Mouse (Mus musculus) G1E-ER4 (cell line): ENCODE data around the gene Llgl2. TPM values are rescaled to one million over a fixed set of nuclear protein-coding genes. Genes with fewer than 3 reads are reported as not detected.

ENCODE experiments used
- GATA1 ChIP-seq: IDR thresholded peaks from one replicate; pipeline ENCODE4 v1.8.0; 2012; ENCODE audit warnings: low read length, inconsistent platforms
- polyA plus RNA-seq: library from polyadenylated mRNA; stranded (reverse); fragments of >175 nt; gene quantifications from 2 replicates; pipeline ENCODE4 v1.2.3, GENCODE M21; 2012

The Llgl2 gene
- polyA plus RNA-seq, 1 experiment, result 41.3 TPM

- TF ChIP-seq GATA1, result no peak
Observed at GRCm38 (mm10) chr11:115819915-115820623, 3.8 kb upstream of the Llgl2 start.

- TF ChIP-seq GATA1, result no peak
Observed at GRCm38 (mm10) chr11:115821001-115821400, 2.8 kb upstream of the Llgl2 start.

GRCm38 (mm10) chr11:115824813-115825212 is 964 bp downstream of the Llgl2 start:
- no peak for TF ChIP-seq GATA1

DNA sequence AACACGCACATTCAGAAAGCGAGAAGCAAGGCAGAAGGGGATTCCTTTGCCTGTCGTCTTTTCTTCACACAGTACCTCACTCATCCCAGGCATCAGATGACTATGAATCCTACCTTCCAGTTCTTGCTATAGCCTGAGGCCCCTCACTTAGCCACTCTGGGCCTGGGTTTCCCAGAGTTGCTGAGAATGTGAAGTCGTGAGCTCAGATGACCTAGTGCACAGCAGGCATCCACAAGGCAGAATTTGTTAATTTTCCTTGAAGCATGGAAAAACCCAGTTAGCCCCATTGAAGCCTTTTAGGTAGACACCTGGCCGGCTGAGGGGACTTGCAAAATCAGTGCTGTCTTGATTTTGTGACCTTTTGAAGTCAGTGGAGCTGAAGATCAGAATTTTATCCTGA is 2.6 kb downstream of the Llgl2 start:
- TF ChIP-seq GATA1, result no peak

DNA sequence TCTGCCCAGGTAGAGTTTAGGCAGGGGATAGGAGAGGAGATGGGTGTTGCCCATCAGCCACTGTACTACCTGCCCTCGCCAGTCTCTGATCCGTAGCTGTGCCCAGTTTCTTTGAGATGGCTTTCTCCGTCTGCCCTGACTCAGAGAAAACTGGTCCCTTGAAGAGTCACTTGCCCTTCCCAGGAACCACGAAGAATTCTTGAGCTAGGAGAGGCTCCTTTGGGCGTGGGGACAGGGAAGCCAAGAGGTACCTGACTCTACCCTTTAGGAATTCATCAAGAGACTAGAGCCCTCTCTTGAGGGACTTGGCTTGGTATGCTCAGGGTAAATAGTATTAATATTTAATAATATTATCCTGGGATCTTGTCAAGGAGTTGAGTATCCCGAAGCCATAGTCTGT is 3.8 kb downstream of the Llgl2 start:
- TF ChIP-seq GATA1, result no peak

- no peak for TF ChIP-seq GATA1
Observed at GRCm38 (mm10) chr11:115829036-115829435, 5.2 kb downstream of the Llgl2 start.

GRCm38 (mm10) chr11:115830550-115831325 is 6.9 kb downstream of the Llgl2 start:
- TF ChIP-seq GATA1, result no peak

- TF ChIP-seq GATA1, result no peak
Observed at GRCm38 (mm10) chr11:115831518-115831917, 7.7 kb downstream of the Llgl2 start.

- TF ChIP-seq GATA1, result no peak
Observed at GRCm38 (mm10) chr11:115832064-115832463, 8.2 kb downstream of the Llgl2 start.

- TF ChIP-seq GATA1, result no peak
Observed at GRCm38 (mm10) chr11:115832523-115832922, 8.7 kb downstream of the Llgl2 start.

- TF ChIP-seq GATA1, result no peak
Observed at GRCm38 (mm10) chr11:115833021-115833513, 9.2 kb downstream of the Llgl2 start.

- no peak for TF ChIP-seq GATA1
Observed at GRCm38 (mm10) chr11:115834033-115834432, 10.2 kb downstream of the Llgl2 start.

DNA sequence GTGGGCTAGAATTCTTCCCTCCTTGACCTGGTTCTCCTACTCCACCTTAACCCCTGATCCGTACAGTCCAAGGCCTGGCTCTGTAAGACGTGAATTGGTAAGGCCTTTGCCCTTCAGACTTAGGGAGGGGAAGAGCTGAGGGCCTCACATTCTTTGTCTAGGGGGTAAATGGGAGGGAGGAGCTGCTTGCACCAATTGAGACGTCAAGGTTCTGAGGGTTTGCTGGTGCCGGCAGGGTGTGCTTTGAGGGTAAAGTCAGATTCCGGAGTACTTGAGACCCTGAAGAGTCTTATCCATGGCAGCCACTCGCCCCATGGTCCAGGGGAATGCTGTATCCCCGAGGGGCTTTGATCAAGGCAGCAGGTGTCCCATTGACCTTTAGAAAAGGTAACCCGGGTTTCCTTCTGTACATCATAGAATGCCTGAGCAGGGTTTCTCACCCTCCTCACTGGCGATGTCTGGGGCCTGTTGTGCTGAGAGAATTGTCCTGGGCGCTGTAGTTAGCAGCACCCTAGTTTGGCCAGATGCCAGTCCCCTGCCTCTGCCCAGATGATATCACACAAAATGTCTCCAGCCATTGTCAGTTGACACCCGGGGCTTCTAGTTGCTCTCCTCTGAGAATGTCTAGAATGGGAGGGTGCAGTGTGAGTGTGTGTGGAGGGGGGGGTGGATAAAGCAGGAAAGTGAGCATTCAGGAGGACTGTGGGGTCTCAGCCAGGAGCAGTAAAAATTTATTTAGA is 13.0 kb downstream of the Llgl2 start:
- TF ChIP-seq GATA1, result no peak

GRCm38 (mm10) chr11:115837606-115838345 is 13.9 kb downstream of the Llgl2 start:
- TF ChIP-seq GATA1, result no peak

GRCm38 (mm10) chr11:115838895-115839311 is 15.1 kb downstream of the Llgl2 start:
- no peak for TF ChIP-seq GATA1
